Mouse (Mus musculus): ENCODE measurements around the gene Sowaha.
A peak's percentile ranks its signal among the peaks of the same experiment; 100 is the strongest.

Sowaha gene

DNA sequence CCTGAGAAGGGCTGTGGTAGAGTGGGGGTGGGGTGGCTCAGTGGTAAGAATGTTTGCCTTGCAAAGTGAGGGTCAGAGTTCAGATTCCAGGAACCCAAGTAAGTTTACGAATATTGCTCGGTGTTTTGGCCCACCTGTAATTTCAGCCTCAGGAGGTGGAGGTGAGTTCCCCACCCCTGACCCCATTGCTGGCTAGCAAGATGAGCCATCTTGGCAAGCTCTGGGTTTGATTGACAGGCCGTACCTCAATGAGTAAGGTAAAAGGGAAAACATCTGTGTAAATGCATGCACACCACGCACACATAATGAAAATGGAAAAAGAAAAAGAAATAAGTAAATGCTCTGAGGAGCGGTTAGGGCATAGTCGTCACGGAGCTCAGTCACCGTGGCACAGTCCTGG, 24.3 kb upstream of the Sowaha start:
- DNase-seq: no peak

DNA sequence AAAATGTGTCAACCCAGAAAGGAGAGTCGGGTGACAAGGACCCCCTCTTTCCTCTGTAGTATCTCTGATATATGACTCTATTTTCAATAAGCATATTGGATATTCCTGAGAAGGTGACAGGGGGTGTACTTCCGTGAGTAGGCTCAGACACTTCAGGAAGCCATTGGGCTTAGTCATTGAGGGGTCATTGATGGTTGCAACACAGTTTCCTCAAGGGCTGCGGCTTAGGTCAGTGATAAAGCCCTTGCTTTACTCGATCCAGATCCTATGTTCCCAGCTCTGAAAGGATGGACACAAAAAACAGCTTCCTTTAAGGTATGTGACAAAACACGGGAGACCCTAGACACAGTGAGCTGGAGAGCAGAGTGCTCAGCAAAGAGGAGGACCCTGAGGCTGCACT, 23.7 kb upstream of the Sowaha start:
- no peak for DNase-seq

DNA sequence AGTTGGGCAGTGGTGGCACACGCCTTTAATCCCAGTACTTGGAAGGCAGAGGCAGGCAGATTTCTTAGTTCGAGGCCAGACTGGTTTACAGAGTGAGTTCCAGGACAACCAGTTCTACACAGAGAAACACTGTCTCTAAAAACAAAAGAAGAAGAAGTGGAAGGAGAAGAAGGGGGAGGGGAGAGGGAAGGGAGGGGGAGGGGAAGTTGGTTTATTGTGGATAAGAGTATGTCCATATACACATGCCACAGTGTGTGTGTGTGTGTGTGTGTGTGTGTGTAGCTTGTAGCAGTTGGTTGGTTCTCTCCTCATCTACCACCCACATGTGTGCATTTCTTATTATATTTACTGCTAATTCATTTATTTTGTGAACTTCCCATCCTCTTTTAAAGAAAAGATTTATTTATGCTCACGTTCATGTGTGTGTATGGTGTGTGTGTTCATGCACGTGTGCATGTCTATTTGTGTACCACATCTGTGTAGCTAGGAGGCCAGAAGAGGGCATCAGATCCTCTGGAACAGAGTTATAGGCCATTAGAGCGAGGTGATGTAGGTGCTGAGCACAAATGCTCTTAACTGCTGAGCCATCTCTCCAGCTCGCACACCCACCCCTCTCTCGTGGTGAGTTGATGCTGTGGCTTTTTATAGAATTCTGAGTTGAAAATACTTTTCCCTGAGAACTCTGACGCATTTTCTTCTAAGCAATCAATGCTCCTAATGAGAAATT, 22.1 kb upstream of the Sowaha start:
- no peak for DNase-seq

DNA sequence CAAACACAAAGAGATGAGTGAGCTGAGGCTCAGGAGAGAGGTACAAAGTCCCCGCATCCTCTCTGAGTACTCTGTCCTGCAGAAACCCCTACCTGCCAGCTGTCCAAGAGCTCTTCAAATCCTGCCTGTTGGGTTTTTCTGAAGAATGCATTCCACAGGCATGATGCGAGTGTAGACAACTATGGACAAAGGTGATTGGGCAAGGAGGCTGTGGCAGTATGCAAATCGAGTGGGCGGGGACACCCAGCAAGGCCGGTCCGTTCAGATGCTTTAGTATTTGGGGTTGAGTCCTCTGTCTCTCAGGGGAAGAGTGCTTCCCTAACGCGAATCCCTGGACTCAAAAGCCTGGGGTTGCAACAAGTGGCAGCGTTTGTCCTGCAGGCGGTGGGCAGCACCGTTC, 20.5 kb upstream of the Sowaha start:
- DNase-seq: no peak

DNA sequence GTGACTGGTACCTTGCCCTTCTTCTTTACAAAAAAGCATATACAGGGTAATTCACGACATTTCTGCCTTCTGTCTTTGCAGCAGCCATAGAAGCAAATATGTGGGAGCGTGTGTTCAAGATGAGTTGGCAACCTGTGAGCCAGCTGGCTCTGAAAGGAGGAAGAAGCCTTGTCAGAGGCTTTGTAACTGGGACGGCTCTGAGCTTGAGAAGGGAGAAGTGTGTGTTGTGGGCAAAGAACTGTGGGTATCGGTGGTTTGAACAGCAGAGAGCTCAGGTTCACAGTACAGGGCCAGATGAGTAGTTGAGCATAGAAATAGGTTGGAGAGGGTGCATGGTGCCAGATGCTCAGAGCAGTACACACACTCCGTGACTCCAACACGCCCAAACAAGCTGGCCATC, 16.9 kb upstream of the Sowaha start:
- no peak for DNase-seq

GRCm38 (mm10) chr11:53495417-53495816, 15.3 kb upstream of the Sowaha start:
- DNase-seq: no peak

- DNase-seq: no peak
These were observed 13.3 kb upstream of the Sowaha start for GRCm38 (mm10) chr11:53493243-53493955.

GRCm38 (mm10) chr11:53491954-53492401, 11.9 kb upstream of the Sowaha start:
- no peak for DNase-seq

- no peak for DNase-seq
These were observed 9.3 kb upstream of the Sowaha start for GRCm38 (mm10) chr11:53489421-53489820.

DNA sequence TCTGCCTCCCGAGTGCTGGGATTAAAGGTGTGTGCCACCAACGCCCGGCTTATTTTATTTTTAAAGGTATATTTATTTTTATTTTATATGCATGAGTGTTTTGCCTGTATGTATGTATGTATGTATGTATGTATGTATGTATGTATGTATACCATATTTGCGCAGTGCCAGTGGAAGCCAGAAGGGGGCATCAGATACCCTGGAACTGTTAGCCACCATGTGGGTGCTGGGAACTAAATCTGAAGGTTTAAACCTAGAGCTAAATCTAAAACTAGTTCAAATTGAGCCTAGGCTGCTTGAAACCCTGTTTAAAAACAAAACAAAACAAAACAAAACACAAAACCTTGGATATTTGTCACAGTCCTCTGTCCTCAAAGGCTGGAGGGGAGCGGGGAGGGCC, 8.9 kb upstream of the Sowaha start:
- no peak for DNase-seq

- DNase-seq: no peak
These were observed 6.9 kb upstream of the Sowaha start for GRCm38 (mm10) chr11:53486822-53487594.

- no peak for DNase-seq
These were observed 6.3 kb upstream of the Sowaha start for GRCm38 (mm10) chr11:53486351-53486750.

DNA sequence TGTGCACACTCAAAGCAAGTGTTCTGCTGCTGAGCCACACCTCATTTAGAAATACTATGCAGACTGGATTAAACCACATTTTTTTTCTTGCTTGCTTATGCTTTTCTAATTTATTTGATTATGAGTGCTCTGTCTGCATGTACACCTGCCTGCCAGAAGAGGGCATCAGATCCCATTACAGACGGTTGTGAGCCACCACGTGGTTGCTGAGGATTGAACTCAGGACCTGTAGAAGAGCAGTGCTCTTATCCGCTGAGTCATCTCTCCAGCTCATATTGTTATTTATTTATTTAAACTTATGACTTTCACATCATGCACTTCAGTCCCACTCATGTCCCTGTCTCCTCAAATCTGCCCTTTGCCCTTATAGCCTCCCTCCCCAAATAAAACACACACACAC, 5.6 kb upstream of the Sowaha start:
- no peak for DNase-seq

GRCm38 (mm10) chr11:53483159-53483891, 3.3 kb upstream of the Sowaha start:
- no peak for DNase-seq

DNA sequence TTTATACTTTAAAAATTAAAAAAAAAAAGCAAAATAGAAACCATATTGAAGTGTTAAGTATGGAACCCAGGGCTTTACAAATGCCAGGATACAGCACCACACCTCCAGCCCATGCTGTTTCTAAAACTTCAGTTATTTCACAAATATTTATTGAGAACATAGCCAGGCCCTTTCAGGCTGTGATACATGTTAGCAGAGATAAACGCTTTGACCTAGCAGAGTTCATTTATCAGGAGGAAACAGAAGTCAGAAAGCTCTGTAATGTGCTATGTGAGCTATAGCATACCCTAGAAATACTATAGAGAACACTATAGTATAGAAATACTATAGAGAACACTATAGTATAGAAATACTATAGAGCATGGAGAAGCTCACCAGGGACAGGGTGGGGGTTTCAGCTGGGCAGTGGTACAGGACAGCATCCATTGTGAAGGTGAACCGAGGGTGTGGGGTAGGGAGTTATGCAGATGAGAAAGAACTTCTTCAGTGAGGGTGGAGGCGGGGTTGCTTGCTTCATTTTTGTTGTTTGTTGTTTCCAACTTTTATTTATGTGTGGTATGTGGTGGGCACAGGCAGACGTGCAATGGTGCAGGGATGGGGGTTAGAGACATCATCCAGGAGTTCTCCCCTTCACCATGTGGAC, 1.1 kb upstream of the Sowaha start:
- DNase-seq: no peak

DNA sequence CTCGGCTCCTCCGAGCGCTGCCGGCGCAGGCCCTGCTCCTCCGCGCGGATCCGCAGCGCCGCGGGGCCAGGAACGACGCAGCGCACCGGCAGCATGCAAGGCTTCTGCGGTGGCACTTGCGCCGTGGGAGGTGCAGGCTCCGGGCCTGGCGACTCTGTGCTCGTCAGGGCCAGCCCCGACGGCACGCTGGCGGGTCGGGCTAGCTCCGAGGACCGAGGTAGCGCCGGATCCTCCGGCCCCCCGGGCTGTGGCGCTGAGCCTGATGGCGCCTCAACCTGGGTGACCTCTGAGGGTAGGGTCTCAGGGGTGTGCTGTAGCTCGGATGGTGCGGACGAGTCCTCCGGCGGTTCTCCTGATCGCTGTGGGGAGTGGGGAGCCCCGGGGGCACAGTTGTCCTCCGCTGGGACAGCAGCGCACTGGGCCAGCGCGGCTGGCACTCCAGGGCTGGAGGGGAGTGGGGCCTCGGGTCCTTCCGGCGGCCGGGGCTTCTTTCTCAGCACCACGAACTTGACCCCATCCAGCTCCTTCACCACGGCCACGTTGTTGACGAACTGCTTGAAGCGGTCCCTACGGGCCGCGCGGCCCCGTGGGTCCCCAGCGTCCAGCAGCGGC, 797 bp downstream of the Sowaha start:
- DNase-seq: peak; percentile 39

GRCm38 (mm10) chr11:53478383-53479170, 1.5 kb downstream of the Sowaha start:
- no peak for DNase-seq

DNA sequence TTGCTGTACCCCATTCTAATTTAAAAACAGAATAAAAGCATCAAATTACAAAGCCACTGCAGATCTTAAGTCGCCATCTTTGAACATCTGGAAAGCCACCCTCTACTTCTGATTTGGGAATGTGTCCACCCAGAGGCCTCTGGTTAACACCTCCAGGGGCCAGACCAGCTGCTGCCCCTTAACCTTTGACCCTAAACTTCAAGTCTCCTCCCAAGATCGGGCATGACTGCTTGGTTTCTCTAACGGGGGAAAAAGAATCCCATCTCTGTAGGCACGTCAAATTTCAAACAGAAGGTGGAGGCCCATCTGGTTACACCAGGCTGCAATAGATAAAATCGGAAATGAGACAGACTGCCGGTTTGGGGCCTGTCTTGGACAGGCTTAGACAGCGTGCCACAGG, 2.2 kb downstream of the Sowaha start:
- no peak for DNase-seq

DNA sequence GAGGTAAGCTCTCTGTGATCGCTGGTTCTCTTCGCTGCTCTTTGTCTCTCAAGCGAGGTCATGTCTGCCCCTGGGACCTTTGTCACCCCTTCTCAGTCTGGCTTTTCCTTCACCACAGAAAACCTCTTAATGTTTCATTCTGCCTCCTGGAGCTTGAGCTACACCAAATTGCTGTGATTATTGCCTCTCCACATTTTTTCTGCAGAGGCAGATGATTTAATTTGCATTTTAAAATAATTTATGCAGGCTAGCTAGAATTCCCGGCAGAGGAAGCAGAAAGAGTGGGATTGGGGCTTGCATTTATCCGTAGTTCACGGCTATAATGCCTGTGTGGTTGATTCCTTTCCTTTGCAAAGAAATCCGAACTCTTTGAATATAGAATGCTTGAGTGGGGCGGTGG, 4.5 kb downstream of the Sowaha start:
- no peak for DNase-seq

GRCm38 (mm10) chr11:53472709-53473108, 7.4 kb downstream of the Sowaha start:
- no peak for DNase-seq

All from right cerebral cortex, postnatal 4 days (tissue).